Comparison of ENCODE assay signal across 8 mouse cellular contexts in genomic region chr4:122944408-122944807, GRCm38 (mm10). TPM values are rescaled to one million over a fixed set of nuclear protein-coding genes. Genes with fewer than 3 reads are reported as not detected.
DNase-seq lines count a peak whose midpoint lies in the region; ATAC-seq lines count a peak whose summit lies in the region.

No protein-coding gene starts in this region.

- no peak overlapping the region for H3K4me2 ChIP-seq in kidney, embryonic 14.5 days (replicated peaks; ENCODE audit: low read depth, low read length)

- no peaks in the 10 kb centered on the region for H3K4me1 ChIP-seq in kidney, embryonic 14.5 days (ENCODE audit: control insufficient read depth, insufficient read depth, low read length)

- H3K9me3 ChIP-seq in kidney, embryonic 14.5 days (ENCODE audit: control insufficient read depth, low read length): no peaks in the 10 kb centered on the region

- no peaks in the 10 kb centered on the region; the same call in 1 of the 2 replicates for H3K36me3 ChIP-seq in kidney, embryonic 14.5 days (ENCODE audit: control insufficient read depth, insufficient read depth, low read length)

- DNase-seq in cerebellum, postnatal 14 days: peak; percentile 30 to 40
- no peak for DNase-seq in cerebellum, adult 11-12 months
- DNase-seq in 416B (ENCODE audit: low read depth): peak; percentile 44
- DNase-seq in neural tube, embryonic 10.5 days (ENCODE audit: extremely low spot score, low spot score): peak; percentile 43
- DNase-seq in gastrocnemius, adult 8-10 months (ENCODE audit: low spot score in 2 of 2): no peak
- DNase-seq in cerebellum, adult 11 months: no peak

- no peak overlapping the region for H3K27ac ChIP-seq in kidney, embryonic 14.5 days (ENCODE audit: low read depth, low read length)

- peak; percentile 75 for ATAC-seq in common myeloid progenitor, adult 5-6 weeks (replicated peaks; ENCODE audit: low read depth, poor library complexity, severe bottlenecking)
- ATAC-seq in kidney, embryonic 14.5 days (ENCODE audit: low FRiP score, low TSS enrichment): peak; percentile 64; the same call in 1 of the 2 replicates

- no peaks in the 10 kb centered on the region for H3K27me3 ChIP-seq in kidney, embryonic 14.5 days (ENCODE audit: control insufficient read depth, insufficient read depth, low read length)

- 26% methylated on average over 4 of the region's 4 CpGs for WGBS in kidney, embryonic 14.5 days

- H3K4me3 ChIP-seq in kidney, embryonic 14.5 days (ENCODE audit: low read length): no peak overlapping the region

- H3K9ac ChIP-seq in kidney, embryonic 14.5 days (ENCODE audit: low read depth, low read length): no peak overlapping the region

RNA-seq across cellular contexts. Expression of gene Mfsd2a, which starts 16.6 kb away (rescaled TPM):
- total RNA-seq in common myeloid progenitor, adult 5-6 weeks (2017): not detected in 2 replicates
- polyA plus RNA-seq in kidney, embryonic 14.5 days (2014; fragmentation: Nextera tagmentation; extraction: Ambion mirVana): 3.1 and 3.4 TPM in 2 replicates
- not detected for total RNA-seq in gastrocnemius, adult 8-10 months (2022)

RNA-seq across cellular contexts. Expression of gene Mycl, which starts 51.0 kb away (rescaled TPM):
- total RNA-seq in common myeloid progenitor, adult 5-6 weeks (2017): 1.5 and 3.7 TPM in 2 replicates
- 7.9 and 13.8 TPM in 2 replicates for polyA plus RNA-seq in kidney, embryonic 14.5 days (2014; fragmentation: Nextera tagmentation; extraction: Ambion mirVana)
- total RNA-seq in gastrocnemius, adult 8-10 months (2022): 1 to 10 TPM in 1 of 4 experiments, under 1 TPM in 1, not detected in 2; 0.40 to 1.1 TPM

RNA-seq across cellular contexts. Expression of gene Cap1, which starts 58.6 kb away (rescaled TPM):
- 114 and 153 TPM in 2 replicates for total RNA-seq in common myeloid progenitor, adult 5-6 weeks (2017)
- 45.6 and 76.7 TPM in 2 replicates for polyA plus RNA-seq in kidney, embryonic 14.5 days (2014; fragmentation: Nextera tagmentation; extraction: Ambion mirVana)
- total RNA-seq in gastrocnemius, adult 8-10 months (2022): 10 to 100 TPM; 12.5 to 20.2 (median 18.9) TPM

Comparison
In these comparisons a context has a peak if more than half of its experiments do, and no peak if none do; other contexts are left out.
1. DNase-seq: peak in cerebellum, postnatal 14 days (2 of 2), 416B (single experiment) and neural tube, embryonic 10.5 days (single experiment); none in cerebellum, adult 11-12 months (single experiment), gastrocnemius, adult 8-10 months (0 of 2) and cerebellum, adult 11 months (single experiment).